ENCODE assay signal across 12 mouse cellular contexts in the genomic region with DNA sequence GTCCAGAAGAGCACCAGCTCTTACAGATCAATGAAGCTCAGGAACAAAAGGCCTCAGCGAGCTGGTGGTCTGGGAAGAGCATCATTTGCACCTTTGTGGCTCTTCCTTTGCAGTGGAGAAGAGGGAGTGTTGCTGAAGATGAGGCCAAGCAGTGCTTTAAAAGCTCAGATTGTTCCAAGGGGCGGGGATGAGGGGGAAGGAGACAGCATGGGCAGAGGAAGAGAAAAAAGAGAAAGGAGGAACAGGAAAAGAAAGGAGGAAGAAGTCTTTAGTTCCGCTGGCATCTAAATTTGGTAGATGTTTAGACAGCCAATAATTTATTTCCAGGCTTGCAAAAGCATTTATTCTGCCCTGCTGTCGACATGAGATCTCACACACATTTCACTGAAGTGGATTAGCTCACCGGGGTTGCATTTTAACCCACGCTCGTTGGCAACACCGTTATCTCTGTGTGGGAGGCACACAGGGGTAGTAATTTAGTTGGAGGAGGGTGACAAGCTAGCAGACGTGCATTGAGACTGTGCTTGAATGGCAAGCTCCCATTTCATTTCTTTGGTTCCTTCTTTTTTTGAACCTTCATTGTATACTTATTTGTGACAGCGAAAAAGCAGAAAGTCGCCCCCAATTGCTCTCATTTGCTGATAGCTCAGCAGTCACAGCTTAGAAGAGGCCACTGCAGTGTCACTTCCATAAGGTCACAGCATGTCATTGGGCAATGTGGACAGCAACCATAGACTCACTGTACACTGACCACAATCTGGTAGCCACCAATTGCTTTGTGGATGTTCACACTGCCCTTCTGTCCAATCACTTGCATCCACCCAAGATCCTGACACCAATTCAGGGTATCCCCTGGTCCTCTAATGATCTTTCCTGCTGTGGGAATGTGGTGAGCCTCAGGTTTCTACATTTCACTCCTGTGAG.
A peak's percentile ranks its signal among the peaks of the same experiment; 100 is the strongest.
DNase-seq lines count a peak whose midpoint lies in the region; ATAC-seq lines count a peak whose summit lies in the region.
"Had no signal": no experiment of that assay in that cellular context is flagged by ENCODE, and none has a peak within 500 bp of the region (broad histone marks: within the 10 kb centered on the region; RNA-seq: fewer than 3 reads in every experiment).

No protein-coding gene starts in this region.

- DNase-seq in midbrain, embryonic 14.5 days = peak; percentile 6
- peak; percentile 75 to 81 for DNase-seq in layer of hippocampus, postnatal 36 days
- peak; percentile 71 to 80 for DNase-seq in right cerebral cortex, postnatal 36 days (ENCODE audit: low spot score in 2 of 2)
- DNase-seq in hindbrain, embryonic 14.5 days (ENCODE audit: low spot score) = no peak
- no peak for DNase-seq in midbrain, embryonic 10.5 days (ENCODE audit: low spot score)
- DNase-seq: spleen, adult 18-20 months had no signal

- ATAC-seq in midbrain, embryonic 14.5 days (ENCODE audit: low FRiP score, low TSS enrichment) = no peak
- ATAC-seq in midbrain, embryonic 15.5 days (replicated peaks) = no peak
- no peak for ATAC-seq in heart, embryonic 12.5 days (ENCODE audit: insufficient number of reproducible peaks, low FRiP score)
- ATAC-seq in hindbrain, embryonic 14.5 days (ENCODE audit: low FRiP score) = no peak
- ATAC-seq in neural tube, embryonic 15.5 days (ENCODE audit: low FRiP score) = no peak
- ATAC-seq: liver, embryonic 12.5 days; midbrain, embryonic 16.5 days had no signal

- H3K27me3 ChIP-seq in midbrain, embryonic 14.5 days (ENCODE audit: control insufficient read depth, insufficient read depth, low read length) = no peaks in the 10 kb centered on the region
- H3K27me3 ChIP-seq in midbrain, embryonic 15.5 days (replicated peaks) = no peaks in the 10 kb centered on the region
- H3K27me3 ChIP-seq in heart, embryonic 12.5 days (replicated peaks) = no peaks in the 10 kb centered on the region
- no peaks in the 10 kb centered on the region for H3K27me3 ChIP-seq in hindbrain, embryonic 14.5 days (ENCODE audit: control insufficient read depth, insufficient read depth, low read length)
- no peaks in the 10 kb centered on the region for H3K27me3 ChIP-seq in midbrain, embryonic 10.5 days (ENCODE audit: low read depth, poor library complexity, severe bottlenecking)
- no peaks in the 10 kb centered on the region for H3K27me3 ChIP-seq in neural tube, embryonic 15.5 days (replicated peaks)
- H3K27me3 ChIP-seq: hindbrain, embryonic 15.5 days; liver, embryonic 12.5 days had no signal

- H3K9me3 ChIP-seq in midbrain, embryonic 14.5 days (ENCODE audit: control insufficient read depth, low read length) = no peaks in the 10 kb centered on the region
- H3K9me3 ChIP-seq in midbrain, embryonic 15.5 days = no peaks in the 10 kb centered on the region
- no peaks in the 10 kb centered on the region for H3K9me3 ChIP-seq in heart, embryonic 12.5 days (replicated peaks)
- no peaks in the 10 kb centered on the region for H3K9me3 ChIP-seq in hindbrain, embryonic 14.5 days (ENCODE audit: control insufficient read depth, low read length)
- no peaks in the 10 kb centered on the region for H3K9me3 ChIP-seq in midbrain, embryonic 10.5 days (replicated peaks)
- no peaks in the 10 kb centered on the region for H3K9me3 ChIP-seq in neural tube, embryonic 15.5 days (replicated peaks)
- H3K9me3 ChIP-seq: hindbrain, embryonic 15.5 days; liver, embryonic 12.5 days had no signal

- no peaks in the 10 kb centered on the region for H3K4me1 ChIP-seq in midbrain, embryonic 14.5 days (ENCODE audit: control insufficient read depth, insufficient read depth, low read length)
- no peaks in the 10 kb centered on the region for H3K4me1 ChIP-seq in midbrain, embryonic 15.5 days
- H3K4me1 ChIP-seq in heart, embryonic 12.5 days (replicated peaks) = peaks cover 16% of the 10 kb centered on the region
- H3K4me1 ChIP-seq in hindbrain, embryonic 14.5 days (replicated peaks; ENCODE audit: control insufficient read depth, insufficient read depth, low read length) = no peaks in the 10 kb centered on the region
- H3K4me1 ChIP-seq in midbrain, embryonic 10.5 days = no peaks in the 10 kb centered on the region
- no peaks in the 10 kb centered on the region for H3K4me1 ChIP-seq in neural tube, embryonic 15.5 days
- H3K4me1 ChIP-seq: hindbrain, embryonic 15.5 days; liver, embryonic 12.5 days had no signal

- H3K4me3 ChIP-seq in midbrain, embryonic 14.5 days (replicated peaks; ENCODE audit: low read depth, low read length) = no peak overlapping the region
- no peak overlapping the region for H3K4me3 ChIP-seq in midbrain, embryonic 15.5 days
- H3K4me3 ChIP-seq in heart, embryonic 12.5 days = no peak overlapping the region
- no peak overlapping the region for H3K4me3 ChIP-seq in hindbrain, embryonic 14.5 days (replicated peaks; ENCODE audit: low read length)
- H3K4me3 ChIP-seq in midbrain, embryonic 10.5 days = no peak overlapping the region
- H3K4me3 ChIP-seq in neural tube, embryonic 15.5 days (replicated peaks) = no peak overlapping the region
- H3K4me3 ChIP-seq: hindbrain, embryonic 15.5 days; liver, embryonic 12.5 days had no signal

- no peak overlapping the region for H3K4me2 ChIP-seq in midbrain, embryonic 14.5 days (ENCODE audit: low read length)
- H3K4me2 ChIP-seq in midbrain, embryonic 15.5 days = no peak overlapping the region
- H3K4me2 ChIP-seq in heart, embryonic 12.5 days = peak overlapping the region; percentile 5; the same call in 1 of the 2 replicates
- H3K4me2 ChIP-seq in hindbrain, embryonic 14.5 days (replicated peaks) = no peak overlapping the region
- H3K4me2 ChIP-seq in neural tube, embryonic 15.5 days = no peak overlapping the region
- H3K4me2 ChIP-seq: hindbrain, embryonic 15.5 days; liver, embryonic 12.5 days had no signal

- no peak overlapping the region for H3K27ac ChIP-seq in midbrain, embryonic 14.5 days (replicated peaks; ENCODE audit: low read depth, low read length)
- no peak overlapping the region for H3K27ac ChIP-seq in midbrain, embryonic 15.5 days
- peak overlapping the region; percentile 28; the same call in 1 of the 2 replicates for H3K27ac ChIP-seq in heart, embryonic 12.5 days (ENCODE audit: poor library complexity, severe bottlenecking)
- no peak overlapping the region for H3K27ac ChIP-seq in hindbrain, embryonic 14.5 days
- H3K27ac ChIP-seq in midbrain, embryonic 10.5 days (replicated peaks) = no peak overlapping the region
- no peak overlapping the region for H3K27ac ChIP-seq in neural tube, embryonic 15.5 days (replicated peaks)
- H3K27ac ChIP-seq: hindbrain, embryonic 15.5 days; liver, embryonic 12.5 days had no signal

- 57% methylated on average over 11 of the region's 11 CpGs for WGBS in midbrain, embryonic 14.5 days
- 51% methylated on average over 11 of the region's 11 CpGs for WGBS in midbrain, embryonic 15.5 days
- WGBS in heart, embryonic 12.5 days = 36% methylated on average over 11 of the region's 11 CpGs
- 57% methylated on average over 11 of the region's 11 CpGs for WGBS in hindbrain, embryonic 14.5 days
- WGBS in midbrain, embryonic 10.5 days = 76% methylated on average over 11 of the region's 11 CpGs
- 41% methylated on average over 11 of the region's 11 CpGs for WGBS in neural tube, embryonic 15.5 days

- H3K9ac ChIP-seq in midbrain, embryonic 14.5 days (replicated peaks; ENCODE audit: low read length) = no peak overlapping the region
- H3K9ac ChIP-seq in midbrain, embryonic 15.5 days = no peak overlapping the region
- no peak overlapping the region for H3K9ac ChIP-seq in heart, embryonic 12.5 days
- no peak overlapping the region for H3K9ac ChIP-seq in hindbrain, embryonic 14.5 days
- H3K9ac ChIP-seq in neural tube, embryonic 15.5 days (replicated peaks) = no peak overlapping the region
- H3K9ac ChIP-seq: hindbrain, embryonic 15.5 days; liver, embryonic 12.5 days had no signal

- no peaks in the 10 kb centered on the region for H3K36me3 ChIP-seq in midbrain, embryonic 14.5 days (ENCODE audit: control insufficient read depth, insufficient read depth, low read length)
- H3K36me3 ChIP-seq in midbrain, embryonic 15.5 days (replicated peaks) = no peaks in the 10 kb centered on the region
- H3K36me3 ChIP-seq in heart, embryonic 12.5 days = no peaks in the 10 kb centered on the region
- H3K36me3 ChIP-seq in hindbrain, embryonic 14.5 days (replicated peaks; ENCODE audit: control insufficient read depth, insufficient read depth) = no peaks in the 10 kb centered on the region
- H3K36me3 ChIP-seq in midbrain, embryonic 10.5 days = no peaks in the 10 kb centered on the region
- no peaks in the 10 kb centered on the region for H3K36me3 ChIP-seq in neural tube, embryonic 15.5 days
- H3K36me3 ChIP-seq: hindbrain, embryonic 15.5 days; liver, embryonic 12.5 days had no signal

Comparison
In these comparisons a context has a peak if more than half of its experiments do, and no peak if none do; other contexts are left out.
1. DNase-seq: peak in midbrain, embryonic 14.5 days (single experiment), layer of hippocampus, postnatal 36 days (2 of 2) and right cerebral cortex, postnatal 36 days (2 of 2); none in hindbrain, embryonic 14.5 days (single experiment) and midbrain, embryonic 10.5 days (single experiment).